Mouse (Mus musculus): ENCODE data around the gene 2200002D01Rik. TPM values are rescaled to one million over a fixed set of nuclear protein-coding genes. Genes with fewer than 3 reads are reported as not detected.

Gene 2200002D01Rik
- polyA plus RNA-seq, 1 experiment = not detected

GRCm38 (mm10) chr7:29280801-29281200 lies 32.5 kb upstream of the 2200002D01Rik start:
- Histone ChIP-seq H3K4me3 (ENCODE audit: insufficient read depth, low read length) (no peak overlapping the region), H3K27ac (ENCODE audit: insufficient read depth, low read depth, low read length) (no peak overlapping the region)
- no peak for TF ChIP-seq CTCF (IDR thresholded peaks at IDR 0.05; ENCODE audit: low read depth, low read length)
- TF ChIP-seq POLR2A (IDR thresholded peaks at IDR 0.05; ENCODE audit: borderline replicate concordance, low read depth, low read length) = no peak

GRCm38 (mm10) chr7:29279924-29280323 lies 31.7 kb upstream of the 2200002D01Rik start:
- Histone ChIP-seq H3K4me1 (ENCODE audit: control insufficient read depth, insufficient read depth, low read length) (peaks cover 6% of the 10 kb centered on the region), H3K27ac (ENCODE audit: insufficient read depth, low read depth, low read length) (no peak overlapping the region), H3K4me3 (ENCODE audit: insufficient read depth, low read length) (no peak overlapping the region)
- TF ChIP-seq POLR2A (IDR thresholded peaks at IDR 0.05; ENCODE audit: borderline replicate concordance, low read depth, low read length) (no peak), CTCF (IDR thresholded peaks at IDR 0.05; ENCODE audit: low read depth, low read length) (no peak)

More at GRCm38 (mm10) chr7:29280801-29281200, 32.5 kb upstream of the 2200002D01Rik start:
- H3K4me1 ChIP-seq (ENCODE audit: control insufficient read depth, insufficient read depth, low read length) = peaks cover 6% of the 10 kb centered on the region

GRCm38 (mm10) chr7:29279261-29279660 lies 31.0 kb upstream of the 2200002D01Rik start:
- H3K4me1 ChIP-seq (ENCODE audit: control insufficient read depth, insufficient read depth, low read length) = peaks cover 6% of the 10 kb centered on the region
- TF ChIP-seq POLR2A (IDR thresholded peaks at IDR 0.05; ENCODE audit: borderline replicate concordance, low read depth, low read length) (no peak), CTCF (IDR thresholded peaks at IDR 0.05; ENCODE audit: low read depth, low read length) (no peak)
- H3K27ac ChIP-seq (ENCODE audit: insufficient read depth, low read depth, low read length) = no peak overlapping the region
- H3K4me3 ChIP-seq (ENCODE audit: insufficient read depth, low read length) = no peak overlapping the region

GRCm38 (mm10) chr7:29277510-29277909 lies 29.2 kb upstream of the 2200002D01Rik start:
- Histone ChIP-seq H3K4me1 (ENCODE audit: control insufficient read depth, insufficient read depth, low read length) (peaks cover 6% of the 10 kb centered on the region), H3K27ac (ENCODE audit: insufficient read depth, low read depth, low read length) (no peak overlapping the region)
- TF ChIP-seq CTCF (IDR thresholded peaks at IDR 0.05; ENCODE audit: low read depth, low read length) (no peak), POLR2A (IDR thresholded peaks at IDR 0.05; ENCODE audit: borderline replicate concordance, low read depth, low read length) (no peak)

GRCm38 (mm10) chr7:29276715-29277114 lies 28.4 kb upstream of the 2200002D01Rik start:
- Histone ChIP-seq H3K4me3 (ENCODE audit: insufficient read depth, low read length) (no peak overlapping the region), H3K4me1 (ENCODE audit: control insufficient read depth, insufficient read depth, low read length) (peaks cover 6% of the 10 kb centered on the region), H3K27ac (ENCODE audit: insufficient read depth, low read depth, low read length) (no peak overlapping the region)
- TF ChIP-seq CTCF (IDR thresholded peaks at IDR 0.05; ENCODE audit: low read depth, low read length) (no peak), POLR2A (IDR thresholded peaks at IDR 0.05; ENCODE audit: borderline replicate concordance, low read depth, low read length) (no peak)

More at GRCm38 (mm10) chr7:29277510-29277909, 29.2 kb upstream of the 2200002D01Rik start:
- no peak overlapping the region for H3K4me3 ChIP-seq (ENCODE audit: insufficient read depth, low read length)

GRCm38 (mm10) chr7:29271687-29272465 lies 23.6 kb upstream of the 2200002D01Rik start:
- H3K4me3 ChIP-seq (ENCODE audit: insufficient read depth, low read length) = no peak overlapping the region
- TF ChIP-seq POLR2A (IDR thresholded peaks at IDR 0.05; ENCODE audit: borderline replicate concordance, low read depth, low read length) (no peak), CTCF (IDR thresholded peaks at IDR 0.05; ENCODE audit: low read depth, low read length) (no peak)
- peaks cover 4% of the 10 kb centered on the region for H3K4me1 ChIP-seq (ENCODE audit: control insufficient read depth, insufficient read depth, low read length)
- H3K27ac ChIP-seq (ENCODE audit: insufficient read depth, low read depth, low read length) = no peak overlapping the region

GRCm38 (mm10) chr7:29270445-29270844 lies 22.2 kb upstream of the 2200002D01Rik start:
- H3K4me1 ChIP-seq (ENCODE audit: control insufficient read depth, insufficient read depth, low read length) = no peaks in the 10 kb centered on the region
- TF ChIP-seq CTCF (IDR thresholded peaks at IDR 0.05; ENCODE audit: low read depth, low read length) (no peak), POLR2A (IDR thresholded peaks at IDR 0.05; ENCODE audit: borderline replicate concordance, low read depth, low read length) (no peak)
- no peak overlapping the region for H3K27ac ChIP-seq (ENCODE audit: insufficient read depth, low read depth, low read length)
- no peak overlapping the region for H3K4me3 ChIP-seq (ENCODE audit: insufficient read depth, low read length)

GRCm38 (mm10) chr7:29266931-29267330 lies 18.7 kb upstream of the 2200002D01Rik start:
- Histone ChIP-seq H3K4me1 (ENCODE audit: control insufficient read depth, insufficient read depth, low read length) (peaks cover 3% of the 10 kb centered on the region; the same call in 1 of the 2 replicates), H3K4me3 (ENCODE audit: insufficient read depth, low read length) (no peak overlapping the region), H3K27ac (ENCODE audit: insufficient read depth, low read depth, low read length) (no peak overlapping the region)
- TF ChIP-seq CTCF (IDR thresholded peaks at IDR 0.05; ENCODE audit: low read depth, low read length) (no peak), POLR2A (IDR thresholded peaks at IDR 0.05; ENCODE audit: borderline replicate concordance, low read depth, low read length) (no peak)

GRCm38 (mm10) chr7:29265636-29266035 lies 17.4 kb upstream of the 2200002D01Rik start:
- peaks cover 3% of the 10 kb centered on the region; the same call in 1 of the 2 replicates for H3K4me1 ChIP-seq (ENCODE audit: control insufficient read depth, insufficient read depth, low read length)
- TF ChIP-seq POLR2A (IDR thresholded peaks at IDR 0.05; ENCODE audit: borderline replicate concordance, low read depth, low read length) (no peak), CTCF (IDR thresholded peaks at IDR 0.05; ENCODE audit: low read depth, low read length) (no peak)
- no peak overlapping the region for H3K4me3 ChIP-seq (ENCODE audit: insufficient read depth, low read length)
- H3K27ac ChIP-seq (ENCODE audit: insufficient read depth, low read depth, low read length) = no peak overlapping the region

- H3K4me3 ChIP-seq (ENCODE audit: insufficient read depth, low read length) = no peak overlapping the region
- TF ChIP-seq POLR2A (IDR thresholded peaks at IDR 0.05; ENCODE audit: borderline replicate concordance, low read depth, low read length) = no peak
- TF ChIP-seq CTCF (IDR thresholded peaks at IDR 0.05; ENCODE audit: low read depth, low read length) = no peak
- peaks cover 3% of the 10 kb centered on the region; the same call in 1 of the 2 replicates for H3K4me1 ChIP-seq (ENCODE audit: control insufficient read depth, insufficient read depth, low read length)
Observed at GRCm38 (mm10) chr7:29263831-29264230, 15.6 kb upstream of the 2200002D01Rik start.

More at GRCm38 (mm10) chr7:29263831-29264230, 15.6 kb upstream of the 2200002D01Rik start:
- no peak overlapping the region for H3K27ac ChIP-seq (ENCODE audit: insufficient read depth, low read depth, low read length)

All from bone marrow macrophage, adult 2 months (primary cell).